Mouse (Mus musculus) E14TG2a.4 (cell line): ENCODE results near the gene Rbm8a2.
A peak's percentile ranks its signal among the peaks of the same experiment; 100 is the strongest.
"Not testable (repeated sequence)": the region's sequence is repeated elsewhere in the genome, so short reads cannot be mapped to it uniquely, and the experiment has no call there.

Experiments
- H3K27me3 ChIP-seq: 2 replicates; pipeline ENCODE4 v1.6.1; 2014; ENCODE audit warnings: low read length, control low read depth; ENCODE audit not compliant: insufficient read depth
- H3K36me3 ChIP-seq: 2 replicates; pipeline ENCODE4 v1.6.1; 2014; ENCODE audit warnings: low read length, control low read depth; ENCODE audit not compliant: insufficient read depth
- H3K4me1 ChIP-seq: replicated peaks from 2 replicates; pipeline ENCODE4 v1.6.1; 2014; ENCODE audit warnings: low read depth, low read length, control low read depth
- H3K4me3 ChIP-seq: replicated peaks from 2 replicates; pipeline ENCODE4 v1.5.1; 2014; ENCODE audit warnings: mild to moderate bottlenecking, low read length
- H3K9me3 ChIP-seq: 2 replicates; pipeline ENCODE4 v1.6.1; 2014; ENCODE audit warnings: low read length, control low read depth
- CTCF ChIP-seq: conservative IDR thresholded peaks from 2 replicates; pipeline ENCODE4 v1.5.1; 2014; ENCODE audit warnings: low read length
- NANOG ChIP-seq: IDR thresholded peaks from 2 replicates; pipeline ENCODE4 v1.6.1; 2014; ENCODE audit warnings: borderline replicate concordance, low read length, mixed read lengths
- POU5F1 ChIP-seq: IDR thresholded peaks from 2 replicates; pipeline ENCODE4 v1.6.1; 2014; ENCODE audit warnings: low read length, borderline replicate concordance

The Rbm8a2 gene

DNA sequence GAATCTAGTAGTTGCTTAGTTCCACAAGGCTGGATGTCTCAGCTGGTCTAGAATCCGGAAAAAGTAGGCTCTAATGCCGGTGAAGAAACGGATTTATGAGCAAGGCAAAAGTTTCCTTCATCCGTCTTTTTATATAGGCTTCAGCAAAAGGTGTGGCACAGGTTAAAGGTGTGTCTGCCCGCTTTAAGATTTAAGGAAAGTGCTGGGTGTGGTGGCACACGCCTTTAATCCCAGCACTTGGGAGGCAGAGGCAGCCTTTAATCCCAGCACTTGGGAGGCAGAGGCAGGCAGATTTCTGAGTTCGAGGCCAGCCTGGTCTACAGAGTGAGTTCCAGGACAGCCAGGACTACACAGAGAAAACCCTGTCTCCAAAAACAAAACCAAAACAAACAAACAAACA is at the start of gene Rbm8a2:
Gene Rbm8a2, minus strand, starts transcription at position 101 of the 400 bp plus-strand sequence.
- H3K27me3 ChIP-seq, H3K4me1 ChIP-seq, H3K36me3 ChIP-seq, H3K9me3 ChIP-seq, H3K4me3 ChIP-seq: not testable (repeated sequence)

DNA sequence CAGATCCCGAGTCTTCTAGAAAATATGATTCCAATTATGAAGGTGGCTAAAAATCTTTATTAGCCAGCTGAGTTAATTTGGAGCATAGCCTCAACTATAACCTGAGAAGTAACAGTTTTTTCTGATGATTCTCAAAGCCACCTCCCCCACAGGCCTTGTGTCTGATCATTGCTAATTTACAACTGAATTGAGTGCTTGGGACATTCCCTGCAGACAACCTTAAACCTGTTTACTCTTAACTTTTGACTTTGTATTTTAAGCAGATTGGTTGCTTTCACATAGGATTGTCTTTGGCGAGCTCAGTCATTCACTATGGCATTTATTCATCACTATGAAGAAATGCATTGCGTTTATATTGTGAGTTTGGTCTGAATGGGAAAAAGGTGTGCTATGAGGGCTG is 49.5 kb upstream of the Rbm8a2 start:
- H3K4me3 ChIP-seq, result no peak overlapping the region
- peaks cover 18% of the 10 kb centered on the region for H3K9me3 ChIP-seq
- TF ChIP-seq POU5F1, result no peak; the same call in 1 of the 2 replicates
- TF ChIP-seq CTCF, result no peak
- TF ChIP-seq NANOG, result peak; percentile 65
- H3K4me1 ChIP-seq, result peaks cover 15% of the 10 kb centered on the region
- H3K27me3 ChIP-seq, result no peaks in the 10 kb centered on the region
- H3K36me3 ChIP-seq, result no peaks in the 10 kb centered on the region

DNA sequence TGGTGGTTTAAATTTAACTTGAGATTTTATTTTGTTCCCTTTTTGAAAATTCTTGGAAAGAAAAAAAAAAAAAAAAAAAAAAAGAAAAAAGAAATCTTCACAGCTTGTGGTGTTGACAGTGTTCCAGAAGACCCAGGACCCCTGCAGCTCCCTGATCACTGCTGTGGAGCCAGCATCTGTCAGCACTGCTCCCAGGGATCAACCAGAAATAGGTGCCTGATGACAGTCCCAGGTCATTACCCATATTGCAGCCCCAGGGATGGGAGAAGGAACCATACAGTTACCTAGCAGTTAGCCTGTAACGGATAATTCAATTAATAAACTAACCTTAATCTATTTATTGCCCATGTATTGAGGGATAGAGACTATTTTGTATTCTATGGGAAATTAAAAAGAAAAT is 45.6 kb upstream of the Rbm8a2 start:
- TF ChIP-seq CTCF, result no peak
- TF ChIP-seq POU5F1, result no peak
- no peak for TF ChIP-seq NANOG
- Histone ChIP-seq H3K36me3 (no peaks in the 10 kb centered on the region), H3K4me3 (no peak overlapping the region), H3K9me3 (peaks cover 5% of the 10 kb centered on the region), H3K4me1 (peaks cover 27% of the 10 kb centered on the region), H3K27me3 (no peaks in the 10 kb centered on the region)

DNA sequence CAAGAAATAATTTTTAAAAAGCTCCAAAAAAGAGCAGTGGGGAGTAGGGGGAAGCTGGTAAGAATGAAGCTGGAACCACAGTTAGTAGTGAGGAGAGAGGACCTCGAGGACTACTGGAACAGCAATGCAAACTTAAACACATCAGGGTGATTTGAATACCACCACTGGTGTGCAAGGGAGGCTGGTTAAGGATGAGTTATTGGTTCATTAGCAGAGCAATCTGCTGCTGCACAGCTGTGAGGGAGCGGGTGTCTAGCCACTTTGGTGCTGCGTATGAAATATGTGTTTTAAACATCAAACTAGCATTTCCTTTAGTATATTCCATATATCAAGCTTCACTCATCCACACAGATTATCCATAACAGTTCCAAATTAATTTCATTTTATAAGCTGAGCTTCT is 39.6 kb upstream of the Rbm8a2 start:
- TF ChIP-seq POU5F1, result no peak
- no peak for TF ChIP-seq NANOG
- TF ChIP-seq CTCF, result no peak
- peaks cover 36% of the 10 kb centered on the region for H3K4me1 ChIP-seq
- H3K4me3 ChIP-seq, result no peak overlapping the region
- no peaks in the 10 kb centered on the region for H3K27me3 ChIP-seq
- no peaks in the 10 kb centered on the region for H3K36me3 ChIP-seq
- H3K9me3 ChIP-seq, result no peaks in the 10 kb centered on the region

DNA sequence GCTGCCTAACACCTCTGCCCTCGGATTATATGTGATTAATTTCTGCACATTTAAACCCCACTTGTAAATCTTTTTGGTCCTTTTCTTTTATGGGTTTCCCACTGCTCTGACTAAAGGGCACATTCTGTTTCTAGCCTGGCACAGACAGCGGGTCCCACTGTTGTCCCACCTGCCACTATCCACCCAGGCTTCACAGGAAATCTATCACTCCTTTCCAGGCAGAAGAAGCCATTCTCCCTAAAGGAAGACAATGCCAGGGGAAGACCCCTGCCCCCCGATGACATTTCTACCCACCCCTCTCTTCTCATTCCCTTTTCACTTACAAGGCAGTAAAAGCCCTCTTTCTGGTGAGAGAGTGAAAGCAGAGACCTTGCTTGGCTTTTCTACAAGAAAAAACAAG is 37.2 kb upstream of the Rbm8a2 start:
- H3K4me3 ChIP-seq, result no peak overlapping the region
- H3K4me1 ChIP-seq, result peaks cover 35% of the 10 kb centered on the region
- peaks cover 2% of the 10 kb centered on the region; the same call in 1 of the 2 replicates for H3K9me3 ChIP-seq
- no peaks in the 10 kb centered on the region for H3K27me3 ChIP-seq
- H3K36me3 ChIP-seq, result no peaks in the 10 kb centered on the region
- no peak for TF ChIP-seq NANOG
- no peak for TF ChIP-seq CTCF
- TF ChIP-seq POU5F1, result no peak

DNA sequence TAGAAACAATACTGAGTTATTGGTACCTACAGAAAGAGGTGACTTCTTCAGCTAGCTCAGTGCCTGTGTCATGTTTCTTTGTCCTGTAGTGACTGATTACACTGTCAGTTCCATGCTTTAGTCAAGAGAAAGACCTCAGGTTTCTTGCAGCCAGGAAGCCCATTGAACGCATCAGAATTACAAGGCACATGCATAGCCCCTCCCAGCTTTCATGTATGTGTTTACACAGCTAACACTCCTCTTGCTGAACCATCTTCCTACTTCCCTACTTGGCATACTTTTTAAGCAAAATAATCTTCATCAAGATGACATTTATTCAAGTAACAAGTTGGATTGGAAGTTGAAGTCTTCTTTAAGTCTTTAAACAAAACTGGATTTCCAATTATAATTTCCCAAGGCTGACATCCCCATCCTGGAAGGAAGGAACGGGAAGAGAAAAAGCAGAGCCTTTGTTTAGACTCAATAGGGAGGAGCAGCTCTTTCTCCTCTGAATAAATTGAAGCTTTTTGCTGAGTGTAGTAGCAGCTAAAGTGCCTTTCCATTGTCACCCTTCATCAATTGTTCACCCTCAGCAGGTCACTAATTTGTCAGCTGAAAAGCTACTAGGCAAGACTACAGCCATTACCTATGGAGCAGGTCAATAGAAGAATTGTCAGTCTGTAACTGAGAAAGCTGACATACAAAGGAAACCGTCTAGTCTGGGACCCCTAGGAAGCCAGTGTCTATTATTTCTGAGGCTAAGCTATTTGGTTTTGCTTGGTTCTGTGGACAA is 34.8 kb upstream of the Rbm8a2 start:
- no peaks in the 10 kb centered on the region for H3K27me3 ChIP-seq
- TF ChIP-seq NANOG (peak; percentile 71), CTCF (no peak)
- H3K36me3 ChIP-seq, result no peaks in the 10 kb centered on the region
- H3K4me1 ChIP-seq, result peaks cover 31% of the 10 kb centered on the region
- H3K9me3 ChIP-seq, result peaks cover 2% of the 10 kb centered on the region; the same call in 1 of the 2 replicates
- no peak overlapping the region for H3K4me3 ChIP-seq

DNA sequence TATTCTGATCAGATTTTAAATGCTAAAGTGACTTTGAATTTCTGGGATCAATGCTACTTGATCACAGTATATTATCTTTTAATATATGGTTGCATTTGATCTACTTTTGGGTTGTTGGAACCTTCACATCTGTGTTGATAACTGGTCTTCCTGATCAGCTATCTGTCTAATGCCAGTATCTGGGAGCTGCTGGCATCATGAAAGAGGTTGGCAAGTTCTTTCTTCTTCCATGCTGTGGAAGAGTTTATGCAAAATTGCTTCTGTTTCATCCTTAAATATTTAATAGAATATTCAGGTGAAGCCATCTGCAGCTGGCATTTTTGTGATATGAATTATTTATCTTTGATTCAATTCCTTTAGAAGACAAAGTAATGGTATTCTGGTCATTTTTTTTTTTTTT is 32.6 kb upstream of the Rbm8a2 start:
- H3K27me3 ChIP-seq, result no peaks in the 10 kb centered on the region
- no peak for TF ChIP-seq NANOG
- no peak for TF ChIP-seq CTCF
- no peak for TF ChIP-seq POU5F1
- peaks cover 2% of the 10 kb centered on the region; the same call in 1 of the 2 replicates for H3K9me3 ChIP-seq
- no peaks in the 10 kb centered on the region for H3K36me3 ChIP-seq
- peaks cover 28% of the 10 kb centered on the region for H3K4me1 ChIP-seq
- H3K4me3 ChIP-seq, result no peak overlapping the region

DNA sequence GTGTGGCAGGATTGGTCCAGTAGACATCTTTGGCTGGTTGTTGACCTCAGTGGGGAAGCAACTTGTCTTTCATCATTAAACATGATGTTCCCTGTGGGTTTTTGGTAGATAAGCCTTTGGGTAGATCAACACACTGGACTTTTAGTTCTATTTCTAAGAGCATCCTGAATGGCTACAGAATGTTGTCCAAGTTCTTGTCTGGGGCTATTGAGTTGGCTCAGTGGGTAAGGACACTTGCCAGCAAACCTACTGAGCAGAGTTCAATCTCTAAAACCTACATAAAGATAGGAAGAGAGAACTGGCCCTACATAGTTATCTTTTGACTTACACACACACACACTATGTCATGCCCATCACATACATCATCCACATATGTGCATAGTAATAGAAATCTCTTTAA is 32.2 kb upstream of the Rbm8a2 start:
- H3K9me3 ChIP-seq, result peaks cover 2% of the 10 kb centered on the region; the same call in 1 of the 2 replicates
- H3K4me1 ChIP-seq, result peaks cover 24% of the 10 kb centered on the region
- TF ChIP-seq CTCF (no peak), POU5F1 (no peak), NANOG (no peak)
- H3K36me3 ChIP-seq, result no peaks in the 10 kb centered on the region
- H3K4me3 ChIP-seq, result no peak overlapping the region
- H3K27me3 ChIP-seq, result no peaks in the 10 kb centered on the region

DNA sequence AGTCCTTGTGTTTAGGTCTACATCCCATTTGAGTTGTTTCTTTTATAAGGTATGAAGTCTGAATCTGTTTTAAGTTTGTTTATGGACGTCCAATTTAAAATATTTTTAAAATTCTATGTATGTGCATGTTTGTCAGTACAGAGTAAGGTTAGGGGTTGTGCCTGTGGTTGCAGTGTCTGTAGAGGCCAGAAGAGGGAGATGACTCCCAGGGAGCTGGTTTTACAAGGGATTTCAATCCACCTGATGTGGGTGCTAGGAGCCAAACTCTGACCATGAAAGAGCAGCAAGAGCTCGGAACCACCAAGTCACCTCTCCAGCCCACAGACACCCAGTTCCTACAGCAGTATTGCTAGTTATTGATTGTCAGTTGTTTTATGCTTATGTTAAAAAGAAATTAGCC is 29.5 kb upstream of the Rbm8a2 start:
- H3K36me3 ChIP-seq, result no peaks in the 10 kb centered on the region
- TF ChIP-seq CTCF, result peak; percentile 35; the same call in 1 of the 2 replicates
- no peak for TF ChIP-seq NANOG
- peaks cover 2% of the 10 kb centered on the region; the same call in 1 of the 2 replicates for H3K9me3 ChIP-seq
- no peaks in the 10 kb centered on the region for H3K27me3 ChIP-seq
- peaks cover 6% of the 10 kb centered on the region for H3K4me1 ChIP-seq
- H3K4me3 ChIP-seq, result no peak overlapping the region
